In the genomic region with DNA sequence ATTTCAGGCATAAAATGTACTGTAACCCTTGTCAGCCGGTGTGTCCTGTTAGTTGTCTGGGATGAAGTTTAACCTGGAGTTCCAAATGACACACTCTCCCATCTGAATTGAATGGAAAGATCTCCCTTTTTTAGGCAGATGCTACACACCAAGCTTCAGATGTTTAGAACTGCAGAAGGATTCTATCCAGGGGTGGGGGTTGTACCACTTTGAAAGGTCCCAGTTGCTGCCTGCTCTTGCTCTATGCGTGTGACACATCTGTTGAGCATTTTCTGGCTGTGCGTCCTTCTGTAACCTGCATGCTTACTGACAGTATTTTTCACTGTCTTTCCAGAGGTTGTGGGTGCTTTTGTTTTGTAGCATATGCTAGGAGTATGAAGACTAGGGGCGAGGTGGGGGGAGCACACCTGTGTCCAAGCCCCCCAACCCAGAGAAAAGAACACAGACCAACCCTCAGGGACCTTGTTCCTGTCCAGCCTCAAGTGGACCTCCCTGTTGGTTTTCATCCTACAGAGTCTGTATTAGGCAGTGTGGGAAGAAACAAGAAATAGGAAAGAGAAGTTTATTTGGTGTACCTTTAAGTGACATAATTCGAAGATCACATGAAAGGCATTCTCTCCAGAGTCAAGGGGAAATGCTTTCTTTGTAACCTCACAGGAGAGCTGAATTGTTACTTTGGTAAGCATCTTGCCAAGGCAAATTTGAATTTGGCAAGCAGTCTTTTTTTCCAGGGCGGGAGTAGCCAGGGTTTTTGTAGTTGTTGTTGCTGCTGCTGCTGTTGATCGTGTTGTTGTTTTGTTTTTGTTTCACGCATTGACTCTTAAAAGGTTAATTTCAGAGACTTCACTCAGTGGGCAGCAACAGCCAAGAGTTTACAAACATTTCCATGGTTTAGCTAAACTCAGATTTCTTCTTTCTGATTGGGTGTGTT, we compare ENCODE assay signal across 8 mouse cellular contexts. TPM values are rescaled to one million over a fixed set of nuclear protein-coding genes. Genes with fewer than 3 reads are reported as not detected.
A peak's percentile ranks its signal among the peaks of the same experiment; 100 is the strongest.
DNase-seq lines count a peak whose midpoint lies in the region; ATAC-seq lines count a peak whose summit lies in the region.

No protein-coding gene starts in this region.

- peak; percentile 43 for DNase-seq in kidney, adult 11 months
- no peak for DNase-seq in kidney, postnatal 10 days
- no peak for DNase-seq in embryo, embryonic 9.5 days (ENCODE audit: extremely low spot score)

- no peaks in the 10 kb centered on the region for H3K9me3 ChIP-seq in forebrain, embryonic 12.5 days
- no peaks in the 10 kb centered on the region for H3K9me3 ChIP-seq in hindbrain, embryonic 15.5 days
- H3K9me3 ChIP-seq in liver, embryonic 16.5 days (replicated peaks; ENCODE audit: control insufficient read depth, low read length) = no peaks in the 10 kb centered on the region

- H3K4me1 ChIP-seq in forebrain, embryonic 12.5 days = peaks cover 34% of the 10 kb centered on the region
- H3K4me1 ChIP-seq in hindbrain, embryonic 15.5 days (replicated peaks) = peaks cover 41% of the 10 kb centered on the region
- peaks cover 5% of the 10 kb centered on the region for H3K4me1 ChIP-seq in liver, embryonic 16.5 days (ENCODE audit: control insufficient read depth, low read depth, low read length)

- peak overlapping the region; percentile 40; the same call in 1 of the 2 replicates for H3K9ac ChIP-seq in forebrain, embryonic 12.5 days
- peak overlapping the region; percentile 37 for H3K9ac ChIP-seq in hindbrain, embryonic 15.5 days
- H3K9ac ChIP-seq in liver, embryonic 16.5 days (ENCODE audit: low read depth, low read length) = no peak overlapping the region

- peak overlapping the region; percentile 40 for H3K4me3 ChIP-seq in forebrain, embryonic 12.5 days (replicated peaks)
- peak overlapping the region; percentile 38 for H3K4me3 ChIP-seq in hindbrain, embryonic 15.5 days
- no peak overlapping the region for H3K4me3 ChIP-seq in liver, embryonic 16.5 days (ENCODE audit: low read depth, low read length)

- ATAC-seq in forebrain, embryonic 12.5 days (ENCODE audit: low FRiP score) = no peak
- no peak for ATAC-seq in hindbrain, embryonic 15.5 days (ENCODE audit: low FRiP score, low read depth)
- no peak for ATAC-seq in liver, embryonic 16.5 days (ENCODE audit: low read depth)
- ATAC-seq in frontal cortex, adult (ENCODE audit: low TSS enrichment) = no peak
- no peak for ATAC-seq in megakaryocyte progenitor cell, adult 5-6 weeks (replicated peaks; ENCODE audit: poor library complexity)

- peak overlapping the region; percentile 91 for H3K27ac ChIP-seq in forebrain, embryonic 12.5 days
- H3K27ac ChIP-seq in hindbrain, embryonic 15.5 days (replicated peaks) = peak overlapping the region; percentile 83
- no peak overlapping the region; the same call in none of the 2 replicates for H3K27ac ChIP-seq in liver, embryonic 16.5 days (ENCODE audit: low read length)

- H3K36me3 ChIP-seq in forebrain, embryonic 12.5 days (replicated peaks) = no peaks in the 10 kb centered on the region
- no peaks in the 10 kb centered on the region for H3K36me3 ChIP-seq in hindbrain, embryonic 15.5 days
- no peaks in the 10 kb centered on the region for H3K36me3 ChIP-seq in liver, embryonic 16.5 days (ENCODE audit: control insufficient read depth, insufficient read depth)

- no peaks in the 10 kb centered on the region for H3K27me3 ChIP-seq in forebrain, embryonic 12.5 days
- H3K27me3 ChIP-seq in hindbrain, embryonic 15.5 days = no peaks in the 10 kb centered on the region
- H3K27me3 ChIP-seq in liver, embryonic 16.5 days (ENCODE audit: control insufficient read depth, insufficient read depth, low read depth, low read length) = no peaks in the 10 kb centered on the region

- peak overlapping the region; percentile 57 for H3K4me2 ChIP-seq in forebrain, embryonic 12.5 days
- H3K4me2 ChIP-seq in hindbrain, embryonic 15.5 days = peak overlapping the region; percentile 56
- peak overlapping the region; percentile 13; the same call in 1 of the 2 replicates for H3K4me2 ChIP-seq in liver, embryonic 16.5 days (ENCODE audit: low read depth, low read length)

- WGBS in forebrain, embryonic 12.5 days = 61% methylated on average over 8 of the region's 8 CpGs
- WGBS in hindbrain, embryonic 15.5 days = 49% methylated on average over 8 of the region's 8 CpGs
- WGBS in liver, embryonic 16.5 days (ENCODE audit: insufficient replicate concordance) = 58% methylated on average over 8 of the region's 8 CpGs

RNA-seq across cellular contexts. Expression of gene Naa20, which starts 40.4 kb away (rescaled TPM):
- polyA plus RNA-seq in forebrain, embryonic 12.5 days (2016; fragmentation: Nextera tagmentation; extraction: Ambion mirVana) = 124 and 132 TPM in 2 replicates
- 126 TPM in 2 replicates for polyA plus RNA-seq in hindbrain, embryonic 15.5 days (2015; fragmentation: Nextera tagmentation; extraction: Ambion mirVana)
- 39.7 and 43.8 TPM in 2 replicates for polyA plus RNA-seq in liver, embryonic 16.5 days (2015; fragmentation: Nextera tagmentation; extraction: Ambion mirVana)
- 88.0 and 96.1 TPM in 2 replicates for total RNA-seq in megakaryocyte progenitor cell, adult 5-6 weeks (2015)
- total RNA-seq in megakaryocyte progenitor cell, adult 5-6 weeks (2017) = 65.8 and 67.3 TPM in 2 replicates
